Mouse (Mus musculus): Measurements from ENCODE around the gene Gpd1. TPM values are rescaled to one million over a fixed set of nuclear protein-coding genes. Genes with fewer than 3 reads are reported as not detected.

The Gpd1 gene
- polyA plus RNA-seq, 1 experiment from 2014 or later: 6.8 TPM

GRCm38 (mm10) chr15:99670964-99671670, 46.2 kb upstream of the Gpd1 start:
- H3K9me3 ChIP-seq (ENCODE audit: control insufficient read depth, low read length): no peaks in the 10 kb centered on the region
- TF ChIP-seq CTCF (IDR thresholded peaks at IDR 0.05; ENCODE audit: low read depth): no peak
- H3K9ac ChIP-seq (ENCODE audit: low read length): peak overlapping the region; percentile 48
- no peak for ATAC-seq (ENCODE audit: low FRiP score, low TSS enrichment)
- H3K4me2 ChIP-seq (replicated peaks; ENCODE audit: low read depth): peak overlapping the region; percentile 96
- H3K4me3 ChIP-seq (ENCODE audit: low read depth, low read length): peak overlapping the region; percentile 50
- H3K27me3 ChIP-seq (ENCODE audit: control insufficient read depth, insufficient read depth, low read length): peaks cover 5% of the 10 kb centered on the region; the same call in 1 of the 2 replicates
- 10% methylated on average over 14 of the region's 17 CpGs for WGBS
- no peak for DNase-seq (ENCODE audit: low spot score)
- no peaks in the 10 kb centered on the region for H3K4me1 ChIP-seq (replicated peaks; ENCODE audit: control insufficient read depth, insufficient read depth)
- H3K27ac ChIP-seq (replicated peaks): no peak overlapping the region
- no peaks in the 10 kb centered on the region for H3K36me3 ChIP-seq (ENCODE audit: control insufficient read depth, insufficient read depth, low read length)

GRCm38 (mm10) chr15:99671783-99672182, 45.5 kb upstream of the Gpd1 start:
- no peak overlapping the region for H3K4me3 ChIP-seq (ENCODE audit: low read depth, low read length)
- H3K4me2 ChIP-seq (replicated peaks; ENCODE audit: low read depth): no peak overlapping the region
- no peak overlapping the region for H3K27ac ChIP-seq (replicated peaks)
- H3K27me3 ChIP-seq (ENCODE audit: control insufficient read depth, insufficient read depth, low read length): peaks cover 5% of the 10 kb centered on the region; the same call in 1 of the 2 replicates
- no peaks in the 10 kb centered on the region for H3K9me3 ChIP-seq (ENCODE audit: control insufficient read depth, low read length)
- ATAC-seq (ENCODE audit: low FRiP score, low TSS enrichment) (no peak), DNase-seq (ENCODE audit: low spot score) (no peak)
- H3K9ac ChIP-seq (ENCODE audit: low read length): no peak overlapping the region
- no peaks in the 10 kb centered on the region for H3K4me1 ChIP-seq (replicated peaks; ENCODE audit: control insufficient read depth, insufficient read depth)
- WGBS: 70% methylated on average over 14 of the region's 14 CpGs
- no peaks in the 10 kb centered on the region for H3K36me3 ChIP-seq (ENCODE audit: control insufficient read depth, insufficient read depth, low read length)
- TF ChIP-seq EP300 (optimal IDR thresholded peaks at IDR 0.05): no peak
- no peak for TF ChIP-seq CTCF (IDR thresholded peaks at IDR 0.05; ENCODE audit: low read depth)

DNA sequence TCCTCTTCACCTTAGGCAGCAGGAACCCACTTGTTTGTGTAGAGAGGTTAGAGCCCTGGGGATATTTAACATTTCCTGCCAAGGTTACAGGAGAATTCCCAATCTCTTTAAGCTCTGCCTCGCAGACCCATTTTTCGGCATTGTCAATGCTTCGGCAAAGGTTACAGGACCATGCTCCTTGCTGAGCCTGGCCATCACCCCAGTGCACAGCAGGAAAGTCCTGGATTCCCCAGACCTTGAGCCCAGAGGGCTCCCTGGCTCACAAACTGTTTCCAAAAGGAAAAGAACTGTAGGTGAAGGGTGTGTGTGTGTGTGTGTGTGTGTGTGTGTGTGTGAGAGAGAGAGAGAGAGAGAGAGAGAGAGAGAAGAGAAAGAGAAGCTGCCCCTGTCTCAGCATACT, 42.4 kb upstream of the Gpd1 start:
- Histone ChIP-seq H3K9ac (ENCODE audit: low read length) (no peak overlapping the region), H3K27ac (replicated peaks) (no peak overlapping the region), H3K4me2 (replicated peaks; ENCODE audit: low read depth) (no peak overlapping the region), H3K4me3 (ENCODE audit: low read depth, low read length) (no peak overlapping the region), H3K9me3 (ENCODE audit: control insufficient read depth, low read length) (no peaks in the 10 kb centered on the region), H3K4me1 (replicated peaks; ENCODE audit: control insufficient read depth, insufficient read depth) (no peaks in the 10 kb centered on the region), H3K27me3 (ENCODE audit: control insufficient read depth, insufficient read depth, low read length) (peaks cover 5% of the 10 kb centered on the region; the same call in 1 of the 2 replicates), H3K36me3 (ENCODE audit: control insufficient read depth, insufficient read depth, low read length) (no peaks in the 10 kb centered on the region)
- 80% methylated on average over 3 of the region's 3 CpGs for WGBS
- TF ChIP-seq EP300 (optimal IDR thresholded peaks at IDR 0.05) (no peak), CTCF (IDR thresholded peaks at IDR 0.05; ENCODE audit: low read depth) (no peak)
- ATAC-seq (ENCODE audit: low FRiP score, low TSS enrichment) (no peak), DNase-seq (ENCODE audit: low spot score) (no peak)

GRCm38 (mm10) chr15:99677089-99677488, 40.2 kb upstream of the Gpd1 start:
- Histone ChIP-seq H3K4me1 (replicated peaks; ENCODE audit: control insufficient read depth, insufficient read depth) (no peaks in the 10 kb centered on the region), H3K36me3 (ENCODE audit: control insufficient read depth, insufficient read depth, low read length) (no peaks in the 10 kb centered on the region), H3K27ac (replicated peaks) (no peak overlapping the region), H3K9ac (ENCODE audit: low read length) (no peak overlapping the region), H3K9me3 (ENCODE audit: control insufficient read depth, low read length) (no peaks in the 10 kb centered on the region), H3K27me3 (ENCODE audit: control insufficient read depth, insufficient read depth, low read length) (no peaks in the 10 kb centered on the region), H3K4me2 (replicated peaks; ENCODE audit: low read depth) (no peak overlapping the region), H3K4me3 (ENCODE audit: low read depth, low read length) (no peak overlapping the region)
- ATAC-seq (ENCODE audit: low FRiP score, low TSS enrichment) (0 out of 2 replicates have a peak, but pooled peaks have one; percentile 21), DNase-seq (ENCODE audit: low spot score) (no peak)
- 64% methylated on average over 8 of the region's 8 CpGs for WGBS
- TF ChIP-seq CTCF (IDR thresholded peaks at IDR 0.05; ENCODE audit: low read depth) (no peak), EP300 (optimal IDR thresholded peaks at IDR 0.05) (no peak)

GRCm38 (mm10) chr15:99678063-99678800, 39.1 kb upstream of the Gpd1 start:
- Histone ChIP-seq H3K4me2 (replicated peaks; ENCODE audit: low read depth) (no peak overlapping the region), H3K36me3 (ENCODE audit: control insufficient read depth, insufficient read depth, low read length) (no peaks in the 10 kb centered on the region), H3K27me3 (ENCODE audit: control insufficient read depth, insufficient read depth, low read length) (no peaks in the 10 kb centered on the region), H3K4me3 (ENCODE audit: low read depth, low read length) (no peak overlapping the region), H3K9me3 (ENCODE audit: control insufficient read depth, low read length) (no peaks in the 10 kb centered on the region), H3K27ac (replicated peaks) (no peak overlapping the region), H3K4me1 (replicated peaks; ENCODE audit: control insufficient read depth, insufficient read depth) (no peaks in the 10 kb centered on the region), H3K9ac (ENCODE audit: low read length) (no peak overlapping the region)
- peak; percentile 45 for DNase-seq (ENCODE audit: low spot score)
- TF ChIP-seq CTCF (IDR thresholded peaks at IDR 0.05; ENCODE audit: low read depth) (peak; percentile 63), EP300 (optimal IDR thresholded peaks at IDR 0.05) (no peak)
- WGBS: 14% methylated on average over 12 of the region's 13 CpGs
- ATAC-seq (ENCODE audit: low FRiP score, low TSS enrichment): peak; percentile 43; the same call in 1 of the 2 replicates

- Histone ChIP-seq H3K9me3 (ENCODE audit: control insufficient read depth, low read length) (no peaks in the 10 kb centered on the region), H3K27me3 (ENCODE audit: control insufficient read depth, insufficient read depth, low read length) (no peaks in the 10 kb centered on the region), H3K36me3 (ENCODE audit: control insufficient read depth, insufficient read depth, low read length) (no peaks in the 10 kb centered on the region), H3K27ac (replicated peaks) (no peak overlapping the region), H3K9ac (ENCODE audit: low read length) (no peak overlapping the region), H3K4me2 (replicated peaks; ENCODE audit: low read depth) (no peak overlapping the region), H3K4me1 (replicated peaks; ENCODE audit: control insufficient read depth, insufficient read depth) (no peaks in the 10 kb centered on the region), H3K4me3 (ENCODE audit: low read depth, low read length) (no peak overlapping the region)
- DNase-seq (ENCODE audit: low spot score) (no peak), ATAC-seq (ENCODE audit: low FRiP score, low TSS enrichment) (no peak)
- 59% methylated on average over 7 of the region's 7 CpGs for WGBS
- no peak for TF ChIP-seq CTCF (IDR thresholded peaks at IDR 0.05; ENCODE audit: low read depth)
- no peak for TF ChIP-seq EP300 (optimal IDR thresholded peaks at IDR 0.05)
Measured at GRCm38 (mm10) chr15:99679008-99679407, 38.3 kb upstream of the Gpd1 start.
